Mouse (Mus musculus): ENCODE measurements around the gene Gm595. TPM values are rescaled to one million over a fixed set of nuclear protein-coding genes. Genes with fewer than 3 reads are reported as not detected.

The Gm595 gene
- polyA plus RNA-seq (2016; fragmentation: Nextera tagmentation; extraction: Ambion mirVana): not detected in 2 replicates

DNA sequence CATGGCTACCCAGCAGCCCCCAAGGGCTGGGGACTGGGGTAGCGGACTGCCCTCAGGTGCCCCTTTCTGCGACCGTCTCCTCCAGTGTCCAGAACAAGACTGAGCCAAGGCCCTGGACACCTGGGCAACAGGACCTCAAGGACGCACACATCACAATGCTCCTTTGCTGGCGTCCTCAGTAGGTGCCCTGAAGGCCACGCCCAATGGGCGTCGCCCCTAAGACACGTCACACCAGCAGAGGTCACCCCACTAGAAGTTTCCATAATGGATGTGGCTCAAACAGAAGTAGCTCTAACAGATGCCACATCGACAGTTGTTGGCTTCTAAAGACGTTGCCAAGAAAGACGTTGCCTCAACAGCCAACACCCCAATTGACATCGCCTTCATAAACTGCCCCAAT is at the start of gene Gm595:
Gene Gm595 (minus strand): TSS at position 101 of the 400 bp plus-strand sequence.
- ATAC-seq (ENCODE audit: low FRiP score, low read depth): no peak
- Histone ChIP-seq H3K4me2 (replicated peaks) (no peak within 1 kb of the TSS), H3K36me3 (no peaks in the 10 kb centered on the region), H3K9me3 (no peaks in the 10 kb centered on the region), H3K4me1 (no peaks in the 10 kb centered on the region), H3K27me3 (no peaks in the 10 kb centered on the region), H3K27ac (replicated peaks) (no peak within 1 kb of the TSS), H3K9ac (replicated peaks) (no peak within 1 kb of the TSS), H3K4me3 (no peak within 1 kb of the TSS)
- WGBS: 88% methylated on average over 13 of the region's 13 CpGs

DNA sequence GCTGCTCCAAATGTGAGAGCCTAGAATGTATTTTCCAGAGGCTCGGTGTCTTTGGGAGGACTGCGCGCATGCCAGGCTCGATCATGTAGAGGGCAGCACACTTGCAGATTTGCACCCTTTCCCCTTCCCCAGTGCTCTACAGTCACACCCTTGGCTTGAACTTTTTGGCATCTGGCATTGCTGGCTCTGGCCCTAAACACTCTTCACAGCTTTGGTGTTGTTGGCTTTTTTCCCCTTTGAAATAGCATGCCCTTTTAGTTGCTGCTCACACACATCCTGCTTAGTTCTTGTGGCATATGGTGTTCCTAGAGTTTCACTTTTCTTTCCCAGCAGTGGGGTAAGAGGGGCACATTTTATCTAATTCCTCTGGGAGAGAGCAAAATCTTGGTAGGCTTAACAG is 30.9 kb upstream of the Gm595 start:
- WGBS: 81% methylated on average over 4 of the region's 4 CpGs
- H3K9me3 ChIP-seq: no peaks in the 10 kb centered on the region
- no peak for ATAC-seq (ENCODE audit: low FRiP score, low read depth)
- no peak overlapping the region for H3K27ac ChIP-seq (replicated peaks)
- H3K4me1 ChIP-seq: no peaks in the 10 kb centered on the region
- H3K9ac ChIP-seq (replicated peaks): no peak overlapping the region
- no peaks in the 10 kb centered on the region for H3K27me3 ChIP-seq
- H3K4me2 ChIP-seq (replicated peaks): no peak overlapping the region
- H3K4me3 ChIP-seq: no peak overlapping the region
- no peaks in the 10 kb centered on the region for H3K36me3 ChIP-seq

DNA sequence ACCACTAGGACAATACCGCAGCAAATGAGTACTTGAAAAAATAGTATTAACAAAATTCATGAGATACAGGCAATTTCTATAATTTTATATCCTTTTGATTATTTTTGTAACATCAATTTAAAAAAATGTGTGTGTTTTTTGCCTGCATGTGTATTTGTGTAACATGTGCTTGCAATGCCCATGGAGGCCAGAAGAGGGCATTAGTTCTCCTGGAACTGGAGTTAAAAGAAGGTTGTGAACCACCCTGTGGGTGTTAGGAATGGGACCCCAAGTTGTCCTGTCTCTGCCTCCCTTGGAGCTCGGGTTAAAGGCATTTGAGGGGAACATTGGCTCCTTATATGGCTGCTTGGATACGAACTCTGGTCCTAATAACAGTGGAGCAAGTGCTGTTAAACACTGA is 26.2 kb upstream of the Gm595 start:
- H3K4me2 ChIP-seq (replicated peaks): no peak overlapping the region
- H3K27ac ChIP-seq (replicated peaks): no peak overlapping the region
- no peaks in the 10 kb centered on the region for H3K27me3 ChIP-seq
- no peak for ATAC-seq (ENCODE audit: low FRiP score, low read depth)
- H3K9ac ChIP-seq (replicated peaks): no peak overlapping the region
- no peaks in the 10 kb centered on the region for H3K9me3 ChIP-seq
- H3K4me1 ChIP-seq: no peaks in the 10 kb centered on the region
- H3K4me3 ChIP-seq: no peak overlapping the region
- 78% methylated on average over 3 of the region's 3 CpGs for WGBS
- no peaks in the 10 kb centered on the region for H3K36me3 ChIP-seq

DNA sequence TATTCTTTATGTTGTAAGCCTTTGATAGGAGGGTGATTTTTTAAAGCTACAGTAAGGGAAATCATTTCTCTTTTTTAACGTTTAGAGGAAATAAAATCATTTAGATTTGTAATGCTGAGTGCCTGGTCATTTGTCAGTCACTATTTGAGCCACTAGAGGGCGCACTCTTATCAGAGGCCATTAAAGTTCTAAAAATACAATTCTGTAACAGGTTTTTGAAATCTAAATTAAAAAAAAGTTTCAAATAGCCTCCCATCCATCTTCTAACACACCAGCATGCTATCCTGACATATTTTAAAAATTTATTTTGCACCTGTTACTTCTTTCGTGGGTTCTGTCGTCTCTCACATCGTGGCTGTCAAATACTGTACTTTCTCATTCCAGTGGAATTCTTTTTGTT is 22.0 kb upstream of the Gm595 start:
- Histone ChIP-seq H3K4me1 (no peaks in the 10 kb centered on the region), H3K4me3 (no peak overlapping the region), H3K9me3 (no peaks in the 10 kb centered on the region), H3K4me2 (replicated peaks) (no peak overlapping the region), H3K9ac (replicated peaks) (no peak overlapping the region), H3K36me3 (no peaks in the 10 kb centered on the region), H3K27ac (replicated peaks) (no peak overlapping the region), H3K27me3 (no peaks in the 10 kb centered on the region)
- no peak for ATAC-seq (ENCODE audit: low FRiP score, low read depth)
- WGBS: 58% methylated on average over 5 of the region's 5 CpGs

DNA sequence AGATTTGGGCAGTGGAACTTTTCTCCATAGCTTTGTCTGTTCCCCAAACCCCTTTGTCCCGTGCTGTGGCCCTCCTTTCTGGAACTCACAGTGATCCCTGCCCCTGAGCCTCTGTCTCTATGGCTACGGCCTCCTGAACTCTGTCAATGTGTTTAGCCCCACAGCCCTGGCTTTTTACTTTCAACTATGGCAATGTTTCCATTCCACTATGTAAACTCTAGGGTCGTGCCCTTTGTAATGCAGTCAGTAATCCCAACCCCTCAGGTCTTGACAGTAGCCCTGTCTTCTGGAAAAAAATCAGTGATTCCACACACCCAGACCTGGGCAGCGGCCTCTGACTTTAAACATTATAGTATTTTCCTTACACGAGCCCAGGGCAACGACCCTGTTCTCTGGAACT is 19.3 kb upstream of the Gm595 start:
- Histone ChIP-seq H3K4me1 (no peaks in the 10 kb centered on the region), H3K27ac (replicated peaks) (no peak overlapping the region), H3K4me2 (replicated peaks) (no peak overlapping the region), H3K9me3 (no peaks in the 10 kb centered on the region), H3K4me3 (no peak overlapping the region), H3K36me3 (no peaks in the 10 kb centered on the region), H3K9ac (replicated peaks) (no peak overlapping the region), H3K27me3 (no peaks in the 10 kb centered on the region)
- ATAC-seq (ENCODE audit: low FRiP score, low read depth): no peak
- 46% methylated on average over 6 of the region's 6 CpGs for WGBS

DNA sequence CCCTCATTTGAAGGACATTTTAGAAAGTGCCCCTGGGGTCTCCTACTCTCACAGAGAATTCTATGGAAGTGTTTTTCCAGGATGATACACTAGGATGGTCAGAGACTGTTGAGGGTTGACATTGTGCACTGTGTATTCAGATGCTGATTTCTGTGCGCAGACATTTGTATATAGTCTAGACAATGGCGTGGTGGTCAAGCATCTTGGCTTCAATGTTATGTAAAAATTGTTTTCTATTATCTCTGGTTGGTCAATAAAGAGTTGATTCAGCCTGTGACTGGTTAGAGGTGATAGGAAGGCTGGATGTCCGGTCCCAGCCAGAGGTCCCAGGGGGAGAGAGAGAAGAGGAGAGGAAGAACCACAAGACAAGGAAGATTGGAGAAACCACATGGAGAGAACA is 16.4 kb upstream of the Gm595 start:
- H3K4me3 ChIP-seq: no peak overlapping the region
- WGBS: 78% methylated on average over 3 of the region's 3 CpGs
- no peaks in the 10 kb centered on the region for H3K36me3 ChIP-seq
- H3K4me2 ChIP-seq (replicated peaks): no peak overlapping the region
- H3K9me3 ChIP-seq: no peaks in the 10 kb centered on the region
- H3K4me1 ChIP-seq: no peaks in the 10 kb centered on the region
- no peak overlapping the region for H3K27ac ChIP-seq (replicated peaks)
- no peaks in the 10 kb centered on the region for H3K27me3 ChIP-seq
- no peak for ATAC-seq (ENCODE audit: low FRiP score, low read depth)
- H3K9ac ChIP-seq (replicated peaks): no peak overlapping the region

DNA sequence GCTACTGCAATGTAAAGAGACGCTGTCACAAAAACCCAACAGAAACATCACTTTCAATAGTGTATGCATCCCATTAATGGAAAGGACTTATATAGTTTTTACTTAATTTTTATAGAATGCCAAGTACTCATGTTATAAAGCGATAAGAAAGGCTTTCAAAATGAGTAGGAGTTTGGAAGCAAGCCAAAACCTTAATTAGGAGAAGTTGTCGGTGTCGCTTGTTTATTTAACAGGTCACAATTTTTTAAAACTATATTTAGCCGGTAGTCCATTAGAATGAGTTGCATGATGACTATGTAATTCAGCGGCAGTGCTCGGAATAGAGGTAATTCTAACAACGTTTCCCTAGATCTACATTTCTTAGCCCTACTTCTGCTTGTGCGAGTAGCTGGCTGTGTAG is 12.7 kb upstream of the Gm595 start:
- 91% methylated on average over 9 of the region's 9 CpGs for WGBS
- Histone ChIP-seq H3K9ac (replicated peaks) (no peak overlapping the region), H3K9me3 (no peaks in the 10 kb centered on the region), H3K4me3 (no peak overlapping the region), H3K36me3 (no peaks in the 10 kb centered on the region), H3K4me2 (replicated peaks) (no peak overlapping the region), H3K27me3 (no peaks in the 10 kb centered on the region), H3K27ac (replicated peaks) (no peak overlapping the region), H3K4me1 (no peaks in the 10 kb centered on the region)
- no peak for ATAC-seq (ENCODE audit: low FRiP score, low read depth)

DNA sequence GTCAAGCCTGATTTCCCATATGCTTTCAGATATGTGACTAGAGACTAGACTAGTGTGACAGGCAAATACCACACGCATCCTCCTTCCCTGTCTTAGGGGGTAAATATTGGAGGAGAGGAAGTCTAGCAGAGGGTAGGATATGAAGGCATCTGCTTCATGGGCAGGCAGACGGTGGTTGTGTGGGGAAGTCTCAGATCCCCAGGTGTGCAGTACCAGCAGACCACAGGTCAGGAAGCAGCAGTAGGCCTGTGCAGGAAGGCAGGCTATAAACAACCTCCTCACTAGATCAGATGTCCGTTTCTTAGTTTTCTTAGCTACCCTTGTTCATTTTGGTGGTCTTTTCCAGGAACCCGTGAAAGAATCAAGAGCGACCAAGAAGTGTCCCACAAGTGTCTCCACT is 7.1 kb upstream of the Gm595 start:
- H3K4me2 ChIP-seq (replicated peaks): no peak overlapping the region
- H3K27me3 ChIP-seq: no peaks in the 10 kb centered on the region
- no peak overlapping the region for H3K4me3 ChIP-seq
- 85% methylated on average over 5 of the region's 5 CpGs for WGBS
- ATAC-seq (ENCODE audit: low FRiP score, low read depth): no peak
- no peak overlapping the region for H3K9ac ChIP-seq (replicated peaks)
- no peaks in the 10 kb centered on the region for H3K4me1 ChIP-seq
- no peak overlapping the region for H3K27ac ChIP-seq (replicated peaks)
- H3K9me3 ChIP-seq: no peaks in the 10 kb centered on the region
- H3K36me3 ChIP-seq: no peaks in the 10 kb centered on the region

Other genes with a start within 250 kb of the Gm595 start
- gene Gpr119, start 203.2 kb downstream of the Gm595 start, polyA plus RNA-seq (2016; fragmentation: Nextera tagmentation; extraction: Ambion mirVana): not detected in 2 replicates
- gene Rbmx2, start 182.7 kb downstream of the Gm595 start, polyA plus RNA-seq (2016; fragmentation: Nextera tagmentation; extraction: Ambion mirVana): 23.7 and 26.7 TPM in 2 replicates